Mouse (Mus musculus): Measurements from ENCODE around the gene Clmp. TPM values are rescaled to one million over a fixed set of nuclear protein-coding genes. Genes with fewer than 3 reads are reported as not detected.

Gene Clmp
- polyA plus RNA-seq, 1 experiment from 2014 or later = 47.1 TPM

DNA sequence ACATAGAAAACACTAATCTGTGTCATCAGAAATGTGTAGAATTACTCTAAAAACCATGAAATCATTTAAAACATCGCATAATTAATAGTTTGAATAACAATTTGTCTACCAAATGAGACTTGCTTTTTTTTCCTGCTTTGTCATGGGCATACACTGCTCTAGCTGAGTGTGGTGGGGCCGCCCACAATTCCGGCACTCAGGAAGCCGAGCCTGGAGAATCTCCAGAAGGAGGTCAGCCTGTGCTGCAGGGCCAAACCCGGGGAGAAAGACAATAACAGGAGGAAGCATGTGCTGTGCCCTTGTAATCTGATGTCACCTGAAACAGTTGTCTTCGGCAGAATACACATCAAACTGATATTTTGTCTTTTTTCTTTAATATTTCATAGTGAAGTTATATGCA, 139.8 kb downstream of the Clmp start:
- no peaks in the 10 kb centered on the region for H3K9me3 ChIP-seq
- H3K27ac ChIP-seq = no peak overlapping the region
- H3K4me2 ChIP-seq = no peak overlapping the region
- no peak for ATAC-seq (ENCODE audit: low FRiP score)
- no peaks in the 10 kb centered on the region for H3K27me3 ChIP-seq
- H3K4me3 ChIP-seq = no peak overlapping the region
- H3K4me1 ChIP-seq (replicated peaks) = peaks cover 12% of the 10 kb centered on the region
- H3K36me3 ChIP-seq = no peaks in the 10 kb centered on the region
- WGBS = 54% methylated on average over 6 of the region's 6 CpGs
- no peak overlapping the region for H3K9ac ChIP-seq

- Histone ChIP-seq H3K36me3 (no peaks in the 10 kb centered on the region), H3K9me3 (no peaks in the 10 kb centered on the region), H3K4me3 (no peak overlapping the region), H3K4me1 (replicated peaks) (peaks cover under 1% of the 10 kb centered on the region), H3K27me3 (no peaks in the 10 kb centered on the region), H3K4me2 (no peak overlapping the region), H3K9ac (no peak overlapping the region), H3K27ac (no peak overlapping the region)
- no peak for ATAC-seq (ENCODE audit: low FRiP score)
- WGBS = 85% methylated on average over 4 of the region's 4 CpGs
Observed at GRCm38 (mm10) chr9:40827366-40827765, 141.6 kb downstream of the Clmp start.

DNA sequence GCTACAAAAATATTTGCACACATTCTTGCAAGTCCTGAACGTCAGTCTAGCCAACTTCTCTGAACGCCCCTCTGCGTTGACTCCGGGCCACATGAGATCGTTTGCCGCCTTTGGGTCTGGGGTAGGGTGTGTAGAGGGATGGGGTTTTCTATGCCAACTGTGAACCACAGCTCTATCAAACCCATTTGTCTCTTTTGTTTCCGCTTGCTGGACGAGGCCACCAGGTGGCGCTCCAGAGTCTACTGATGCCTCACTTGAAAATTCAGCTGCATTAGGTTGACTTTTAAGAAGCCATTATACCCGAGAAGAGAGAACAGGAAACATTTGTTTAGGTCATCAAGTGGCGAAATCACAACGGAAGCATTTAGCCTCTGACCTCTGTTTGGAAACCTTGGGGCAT, 148.8 kb downstream of the Clmp start:
- Histone ChIP-seq H3K4me3 (no peak overlapping the region), H3K27ac (no peak overlapping the region), H3K4me2 (no peak overlapping the region), H3K4me1 (replicated peaks) (no peaks in the 10 kb centered on the region), H3K27me3 (peaks cover 7% of the 10 kb centered on the region), H3K36me3 (no peaks in the 10 kb centered on the region), H3K9me3 (no peaks in the 10 kb centered on the region), H3K9ac (no peak overlapping the region)
- no peak for ATAC-seq (ENCODE audit: low FRiP score)
- WGBS = 10% methylated on average over 12 of the region's 12 CpGs

Other genes with a start within 250 kb of the Clmp start
- gene Gramd1b, start 154.6 kb upstream of the Clmp start, polyA plus RNA-seq (2015; fragmentation: Nextera tagmentation; extraction: Ambion mirVana) = 13.5 and 13.9 TPM in 2 replicates
- not detected in 2 replicates for gene Gm21915, start 15.3 kb upstream of the Clmp start, polyA plus RNA-seq (2015; fragmentation: Nextera tagmentation; extraction: Ambion mirVana)
- gene Hspa8, start 115.0 kb downstream of the Clmp start, polyA plus RNA-seq (2015; fragmentation: Nextera tagmentation; extraction: Ambion mirVana) = 2,762 and 2,865 TPM in 2 replicates
- not detected in 2 replicates for gene Bsx, start 188.2 kb downstream of the Clmp start, polyA plus RNA-seq (2015; fragmentation: Nextera tagmentation; extraction: Ambion mirVana)